Mouse (Mus musculus) lung, adult 2 months (tissue): ENCODE data around the gene Mast4.

Experiments used
- CTCF ChIP-seq: fragments of 200-500 bp; IDR thresholded peaks from 2 replicates; pipeline ENCODE4 v1.5.1; 2011; ENCODE audit warnings: mild to moderate bottlenecking, low read length, control low read depth; ENCODE audit not compliant: insufficient read depth
- POLR2A ChIP-seq: fragments of 200-500 bp; IDR thresholded peaks from 2 replicates; pipeline ENCODE4 v1.6.1; 2011; ENCODE audit warnings: low read depth, mild to moderate bottlenecking, control low read depth, low read length, borderline replicate concordance; ENCODE audit errors: extremely low read depth

GRCm38 (mm10) chr13:102949756-102950155, 384.5 kb downstream of the Mast4 start:
- TF ChIP-seq POLR2A = no peak
- no peak for TF ChIP-seq CTCF
